Mouse (Mus musculus): ENCODE results near the gene Tnfrsf1b. TPM values are rescaled to one million over a fixed set of nuclear protein-coding genes. Genes with fewer than 3 reads are reported as not detected.
A peak's percentile ranks its signal among the peaks of the same experiment; 100 is the strongest.
"Not testable (repeated sequence)": the region's sequence is repeated elsewhere in the genome, so short reads cannot be mapped to it uniquely, and the experiment has no call there.

The Tnfrsf1b gene
- total RNA-seq, 4 experiments from 2014 or later = 6.9 to 17.0 (median 11.6) TPM

DNA sequence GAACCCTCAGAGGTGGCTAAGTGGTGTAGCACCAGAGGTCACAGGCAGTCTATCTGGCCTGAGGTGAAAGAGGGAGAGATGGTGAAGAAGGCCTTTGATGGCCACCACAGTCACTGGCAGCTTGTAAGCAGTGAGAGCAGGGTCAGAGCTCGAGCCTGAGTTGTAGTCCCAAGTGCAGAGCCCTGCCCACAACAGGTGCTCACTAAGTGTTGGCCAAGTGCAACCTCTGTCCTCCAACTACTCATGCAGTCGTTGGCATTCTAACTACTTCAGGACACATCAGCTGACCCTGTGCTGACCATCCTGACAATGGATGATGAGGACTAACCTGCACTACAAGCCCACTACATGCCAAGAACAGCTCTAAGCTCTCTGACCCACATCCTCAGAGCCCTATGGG lies 59.1 kb downstream of the Tnfrsf1b start:
- DNase-seq = no peak

DNA sequence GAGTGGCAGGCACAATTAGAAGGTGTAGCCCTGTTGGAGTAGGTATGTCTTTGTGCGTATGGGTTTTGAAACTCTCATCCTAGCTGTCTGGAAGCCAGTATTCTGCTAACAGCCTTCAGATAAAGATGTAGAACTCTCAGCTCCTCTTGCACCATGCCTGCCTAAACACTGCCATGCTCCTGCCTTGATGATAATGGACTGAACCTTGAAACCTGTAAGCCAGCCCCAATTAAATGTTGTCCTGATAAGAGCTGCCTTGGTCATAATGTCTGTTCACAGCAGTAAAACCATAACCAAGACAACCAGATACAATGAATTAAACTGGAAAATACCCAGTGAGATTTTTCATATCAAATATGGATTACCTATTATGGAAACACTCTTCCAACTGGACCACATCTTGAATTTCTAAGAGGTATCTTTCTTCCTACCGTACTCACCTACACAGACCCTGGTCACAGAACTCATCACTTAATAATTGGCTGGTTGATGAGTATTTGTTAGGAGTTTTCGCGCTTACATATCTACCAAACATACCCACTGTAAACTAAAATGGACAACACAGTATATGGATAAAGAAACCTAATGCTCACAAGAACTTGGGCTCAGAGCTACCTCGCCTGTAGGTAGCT lies 67.6 kb downstream of the Tnfrsf1b start:
- DNase-seq = no peak

DNA sequence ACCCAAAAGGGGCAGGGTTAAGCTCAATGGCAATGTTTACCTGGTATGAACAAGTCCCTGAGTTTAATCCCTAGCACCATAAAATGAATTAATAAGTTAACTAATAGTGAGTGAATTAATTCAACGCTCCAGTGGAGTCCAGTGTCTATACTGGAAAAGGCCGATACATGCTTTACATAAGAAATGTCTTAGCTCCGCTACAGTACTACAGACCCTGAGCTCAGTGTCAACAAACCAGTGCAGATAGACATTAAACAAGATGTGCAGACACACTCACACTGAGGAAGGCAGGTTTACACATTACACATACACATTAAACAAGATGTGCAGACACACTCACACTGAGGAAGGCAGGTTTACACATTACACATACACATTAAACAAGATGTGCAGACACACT lies 81.1 kb downstream of the Tnfrsf1b start:
- not testable (repeated sequence) for DNase-seq

DNA sequence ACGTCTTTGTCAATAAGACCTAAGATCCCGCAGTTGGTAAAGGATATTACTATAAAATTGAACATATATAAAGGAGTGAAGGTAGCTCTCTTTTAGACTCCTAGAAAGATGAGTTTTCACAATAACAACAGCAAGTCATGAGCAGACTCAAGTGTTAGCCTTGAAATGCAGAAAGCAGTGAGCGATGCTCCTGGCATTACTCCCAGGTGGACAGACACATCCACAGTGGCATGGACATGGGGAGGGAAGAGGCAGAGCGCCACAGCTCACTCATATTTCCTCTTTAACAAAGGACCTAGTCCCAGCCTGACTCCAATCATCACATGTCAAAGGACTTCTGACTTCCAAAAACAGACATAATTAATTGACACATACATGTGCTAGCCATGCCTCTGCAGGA lies 82.6 kb downstream of the Tnfrsf1b start:
- peak; percentile 51 for DNase-seq

Other genes with a start within 250 kb of the Tnfrsf1b start
- 10 to 100 TPM; 62.6 to 84.7 (median 81.4) TPM for gene Vps13d, start 51.9 kb downstream of the Tnfrsf1b start, total RNA-seq (2022)
- under 1 TPM; 0.22 to 0.87 (median 0.48) TPM for gene Tnfrsf8, start 68.3 kb upstream of the Tnfrsf1b start, total RNA-seq (2022)

Data from adrenal gland, adult 8-10 months (tissue).